Mouse (Mus musculus) myocyte (in vitro differentiated cells): ENCODE measurements around the gene Uchl4. TPM values are rescaled to one million over a fixed set of nuclear protein-coding genes. Genes with fewer than 3 reads are reported as not detected.

ENCODE experiments used
- H3K27me3 ChIP-seq: one replicate; pipeline ENCODE4 v1.6.1; 2011; ENCODE audit not compliant: control insufficient read depth, insufficient read depth, insufficient read length
- H3K36me3 ChIP-seq: one replicate; pipeline ENCODE4 v1.6.1; 2011; ENCODE audit not compliant: control insufficient read depth, insufficient read depth
- H3K4me2 ChIP-seq: one replicate; pipeline ENCODE4 v1.6.1; 2011; ENCODE audit warnings: low read depth, control low read depth
- H3K4me3 ChIP-seq: one replicate; pipeline ENCODE4 v1.5.1; 2011; ENCODE audit warnings: mild to moderate bottlenecking, control low read depth, moderate library complexity
- H3K79me2 ChIP-seq: one replicate; pipeline ENCODE4 v1.6.1; 2011; ENCODE audit not compliant: control insufficient read depth, insufficient read depth
- H3ac ChIP-seq: one replicate; pipeline ENCODE4 v1.6.1; 2011; ENCODE audit not compliant: control insufficient read depth, insufficient read length
- CEBPB ChIP-seq: IDR thresholded peaks from 2 replicates; pipeline ENCODE4 v1.6.1; 2011; ENCODE audit warnings: mild to moderate bottlenecking, moderate library complexity; ENCODE audit not compliant: poor library complexity, insufficient read depth, severe bottlenecking
- E2F4 ChIP-seq: IDR thresholded peaks from one replicate; pipeline ENCODE4 v1.6.1; 2011; ENCODE audit warnings: mild to moderate bottlenecking, control low read depth, moderate library complexity; ENCODE audit not compliant: insufficient read depth
- MAX ChIP-seq: IDR thresholded peaks from one replicate; pipeline ENCODE4 v1.6.1; 2011; ENCODE audit warnings: low read depth, mild to moderate bottlenecking, control low read depth
- MYOD1 ChIP-seq, 3 experiments: IDR thresholded peaks; one replicate each; pipeline ENCODE4 v1.6.1; 2011; ENCODE audit warnings: control low read depth in 2 of 3, low read depth in 2 of 3, mild to moderate bottlenecking in 2 of 3, moderate library complexity in 1 of 3; ENCODE audit not compliant: insufficient read length in 2 of 3, control insufficient read depth in 1 of 3
- MYOG ChIP-seq, 3 experiments: IDR thresholded peaks; one replicate each; pipeline ENCODE4 v1.6.1; 2011; ENCODE audit warnings: control low read depth in 2 of 3, low read depth in 2 of 3, mild to moderate bottlenecking in 2 of 3; ENCODE audit not compliant: insufficient read length in 2 of 3, control insufficient read depth in 1 of 3, insufficient read depth in 1 of 3
- POLR2A ChIP-seq: IDR thresholded peaks from one replicate; pipeline ENCODE4 v1.6.1; 2011; ENCODE audit warnings: low read depth, mild to moderate bottlenecking, control low read depth, moderate library complexity; ENCODE audit not compliant: insufficient read length
- POLR2AphosphoS2 ChIP-seq: IDR thresholded peaks from one replicate; pipeline ENCODE4 v1.6.1; 2011; ENCODE audit warnings: low read depth, control low read depth; ENCODE audit not compliant: insufficient read length
- REST ChIP-seq: IDR thresholded peaks from one replicate; pipeline ENCODE4 v1.6.1; 2011; ENCODE audit warnings: mild to moderate bottlenecking, control low read depth, moderate library complexity; ENCODE audit not compliant: insufficient read depth, insufficient read length
- SRF ChIP-seq: IDR thresholded peaks from one replicate; pipeline ENCODE4 v1.6.1; 2011; ENCODE audit warnings: low read depth; ENCODE audit not compliant: control insufficient read depth, insufficient read length
- TCF12 ChIP-seq: IDR thresholded peaks from one replicate; pipeline ENCODE4 v1.6.1; 2011; ENCODE audit warnings: mild to moderate bottlenecking, control low read depth; ENCODE audit not compliant: poor library complexity, insufficient read depth, severe bottlenecking
- TCF3 ChIP-seq: IDR thresholded peaks from one replicate; pipeline ENCODE4 v1.6.1; 2011; ENCODE audit warnings: low read depth, control low read depth; ENCODE audit not compliant: insufficient read length
- USF1 ChIP-seq: IDR thresholded peaks from one replicate; pipeline ENCODE4 v1.6.1; 2011; ENCODE audit warnings: low read depth, mild to moderate bottlenecking, control low read depth, moderate library complexity
- polyA plus RNA-seq: library from polyadenylated mRNA; unstranded; fragments of >200 nt; fragmentation: generic; extraction: Trizol; gene quantifications from one replicate; pipeline ENCODE4 v1.2.1, GENCODE M21; 2012; ENCODE audit warnings: missing spikeins

Uchl4 gene
- polyA plus RNA-seq, 1 experiment, result 0.34 TPM

DNA sequence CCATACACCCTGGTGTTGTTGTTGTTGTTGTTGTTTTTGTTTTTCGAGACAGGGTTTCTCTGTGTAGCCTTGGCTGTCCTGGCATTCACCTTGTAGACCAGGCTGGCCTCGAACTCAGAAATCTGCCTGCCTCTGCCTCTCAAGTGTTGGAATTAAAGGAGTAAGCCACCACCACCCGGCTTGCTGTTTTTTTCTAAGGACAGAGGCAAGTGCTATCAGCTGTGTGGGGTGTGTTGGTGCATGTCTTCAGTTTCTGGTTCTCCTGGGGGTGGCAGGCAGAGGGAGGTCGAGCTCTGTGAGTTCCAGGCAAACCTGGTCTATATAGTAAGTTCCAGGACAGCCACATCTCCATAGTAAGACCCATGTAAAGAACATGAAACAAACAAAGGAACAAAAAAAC, 39.3 kb downstream of the Uchl4 start:
- Histone ChIP-seq H3K4me3 (no peak overlapping the region), H3K79me2 (no peaks in the 10 kb centered on the region), H3ac (no peak overlapping the region), H3K4me2 (no peak overlapping the region), H3K27me3 (no peaks in the 10 kb centered on the region), H3K36me3 (no peaks in the 10 kb centered on the region)
- no peak for TF ChIP-seq POLR2A
- no peak for TF ChIP-seq MYOG (IDR thresholded peaks at IDR 0.05; ENCODE audit: control insufficient read depth in 1 of 3, insufficient read depth in 1 of 3, insufficient read length in 2 of 3, low read depth in 2 of 3)
- TF ChIP-seq E2F4, result no peak
- no peak for TF ChIP-seq USF1
- TF ChIP-seq MYOD1 (IDR thresholded peaks at IDR 0.05; ENCODE audit: control insufficient read depth in 1 of 3, insufficient read length in 2 of 3, low read depth in 2 of 3), result no peak
- TF ChIP-seq REST, result no peak
- no peak for TF ChIP-seq MAX
- no peak for TF ChIP-seq TCF3
- TF ChIP-seq TCF12, result no peak
- TF ChIP-seq POLR2AphosphoS2, result no peak
- no peak for TF ChIP-seq CEBPB
- no peak for TF ChIP-seq SRF

DNA sequence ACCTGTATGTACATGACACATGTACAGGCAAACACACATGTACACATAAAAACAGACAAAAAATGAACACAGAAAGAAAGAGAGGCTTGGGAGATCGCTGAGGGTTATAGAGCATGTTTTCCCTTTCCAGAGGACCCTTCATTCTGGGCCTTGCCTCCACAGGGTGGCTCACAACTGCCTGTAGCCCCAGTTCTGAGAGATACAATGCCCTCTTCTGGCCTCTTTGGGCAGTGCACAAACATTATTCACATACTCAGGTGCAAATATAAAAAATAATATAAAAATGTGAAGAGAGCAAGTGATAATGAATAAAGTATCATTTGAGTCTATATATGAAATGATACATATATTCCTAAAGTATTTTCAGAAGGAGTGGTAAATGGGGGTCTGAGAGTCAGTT, 39.9 kb downstream of the Uchl4 start:
- no peak overlapping the region for H3K4me3 ChIP-seq
- TF ChIP-seq MAX (no peak), USF1 (no peak), POLR2AphosphoS2 (no peak), MYOD1 (IDR thresholded peaks at IDR 0.05; ENCODE audit: control insufficient read depth in 1 of 3, insufficient read length in 2 of 3, low read depth in 2 of 3) (no peak), POLR2A (no peak), TCF3 (no peak), E2F4 (no peak), SRF (no peak), MYOG (IDR thresholded peaks at IDR 0.05; ENCODE audit: control insufficient read depth in 1 of 3, insufficient read depth in 1 of 3, insufficient read length in 2 of 3, low read depth in 2 of 3) (no peak), TCF12 (no peak), CEBPB (no peak)
- H3K4me2 ChIP-seq, result no peak overlapping the region
- no peaks in the 10 kb centered on the region for H3K36me3 ChIP-seq
- no peaks in the 10 kb centered on the region for H3K79me2 ChIP-seq
- H3K27me3 ChIP-seq, result no peaks in the 10 kb centered on the region
- no peak overlapping the region for H3ac ChIP-seq

DNA sequence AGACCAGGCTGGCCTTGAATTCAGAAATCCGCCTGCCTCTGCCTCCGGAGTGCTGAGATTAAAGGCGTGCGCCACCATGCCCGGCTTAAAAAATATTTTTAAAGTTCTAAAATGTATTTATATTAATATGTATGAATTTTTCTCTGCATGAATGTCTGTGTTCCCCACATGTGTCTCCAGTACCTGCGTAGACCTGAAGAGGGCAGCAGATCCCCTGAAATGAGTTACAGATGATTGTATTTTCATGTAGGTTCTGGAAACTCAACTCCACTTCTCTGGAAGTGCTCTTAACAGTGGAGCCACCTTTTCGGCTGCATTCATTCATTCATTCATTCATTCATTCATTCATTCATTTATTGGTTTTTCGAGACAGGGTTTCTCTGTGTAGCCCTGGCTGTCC, 42.7 kb downstream of the Uchl4 start:
- Histone ChIP-seq H3K4me3 (no peak overlapping the region), H3K36me3 (no peaks in the 10 kb centered on the region), H3K27me3 (no peaks in the 10 kb centered on the region), H3ac (no peak overlapping the region), H3K79me2 (peaks cover 11% of the 10 kb centered on the region), H3K4me2 (no peak overlapping the region)
- TF ChIP-seq MYOG (IDR thresholded peaks at IDR 0.05; ENCODE audit: control insufficient read depth in 1 of 3, insufficient read depth in 1 of 3, insufficient read length in 2 of 3, low read depth in 2 of 3), result no peak
- no peak for TF ChIP-seq TCF3
- TF ChIP-seq POLR2A, result no peak
- no peak for TF ChIP-seq MYOD1 (IDR thresholded peaks at IDR 0.05; ENCODE audit: control insufficient read depth in 1 of 3, insufficient read length in 2 of 3, low read depth in 2 of 3)
- TF ChIP-seq MAX, result no peak
- TF ChIP-seq TCF12, result no peak
- TF ChIP-seq POLR2AphosphoS2, result no peak
- no peak for TF ChIP-seq USF1
- TF ChIP-seq E2F4, result no peak
- no peak for TF ChIP-seq SRF
- no peak for TF ChIP-seq CEBPB
- no peak for TF ChIP-seq REST

DNA sequence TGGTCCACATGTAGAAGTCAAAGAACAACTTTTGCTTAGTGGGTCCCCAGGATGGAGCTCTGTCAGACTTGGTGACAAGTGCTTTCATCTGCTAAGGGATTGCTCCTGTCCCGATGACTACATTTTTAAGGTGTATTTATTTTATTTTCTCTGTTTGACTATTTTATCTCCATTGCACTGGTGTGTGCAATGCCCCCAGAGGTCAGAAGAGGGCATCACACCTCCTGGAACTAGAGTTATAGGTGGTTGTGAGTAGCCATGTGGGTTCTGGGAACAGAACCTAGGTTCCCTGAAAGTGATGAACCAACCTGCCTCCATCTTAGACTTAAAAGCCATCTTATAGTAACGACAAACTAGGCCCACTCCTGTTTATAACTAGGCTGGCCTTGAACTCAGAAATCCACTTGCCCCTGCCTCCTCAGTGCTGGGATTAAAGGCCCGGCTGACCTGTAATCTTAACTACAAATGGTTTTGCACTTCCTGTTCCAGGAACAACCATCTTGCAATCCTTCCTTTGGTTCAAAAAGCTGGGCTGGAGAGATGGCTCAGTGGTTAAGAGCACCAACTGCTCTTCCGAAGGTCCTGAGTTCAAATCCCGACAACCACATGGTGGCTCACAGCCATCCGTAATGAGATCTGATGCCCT, 43.8 kb downstream of the Uchl4 start:
- H3K27me3 ChIP-seq, result no peaks in the 10 kb centered on the region
- H3K79me2 ChIP-seq, result peaks cover 22% of the 10 kb centered on the region
- no peak overlapping the region for H3ac ChIP-seq
- TF ChIP-seq TCF12 (no peak), REST (no peak), TCF3 (no peak), MYOD1 (IDR thresholded peaks at IDR 0.05; ENCODE audit: control insufficient read depth in 1 of 3, insufficient read length in 2 of 3, low read depth in 2 of 3) (no peak), POLR2A (no peak), CEBPB (no peak), MAX (no peak), E2F4 (no peak), USF1 (no peak), MYOG (IDR thresholded peaks at IDR 0.05; ENCODE audit: control insufficient read depth in 1 of 3, insufficient read depth in 1 of 3, insufficient read length in 2 of 3, low read depth in 2 of 3) (no peak), POLR2AphosphoS2 (no peak), SRF (no peak)
- H3K36me3 ChIP-seq, result no peaks in the 10 kb centered on the region
- no peak overlapping the region for H3K4me3 ChIP-seq
- no peak overlapping the region for H3K4me2 ChIP-seq
